Mouse (Mus musculus): ENCODE measurements around the gene Slitrk6.

Gene Slitrk6

GRCm38 (mm10) chr14:110754484-110755307 is at the start of gene Slitrk6:
Gene Slitrk6, minus strand, starts transcription at chr14:110755149.
- DNase-seq (ENCODE audit: low read depth): no peak

GRCm38 (mm10) chr14:110777546-110777945 is 22.6 kb upstream of the Slitrk6 start:
- DNase-seq (ENCODE audit: low read depth): no peak

GRCm38 (mm10) chr14:110770694-110771093 is 15.7 kb upstream of the Slitrk6 start:
- no peak for DNase-seq (ENCODE audit: low read depth)

DNA sequence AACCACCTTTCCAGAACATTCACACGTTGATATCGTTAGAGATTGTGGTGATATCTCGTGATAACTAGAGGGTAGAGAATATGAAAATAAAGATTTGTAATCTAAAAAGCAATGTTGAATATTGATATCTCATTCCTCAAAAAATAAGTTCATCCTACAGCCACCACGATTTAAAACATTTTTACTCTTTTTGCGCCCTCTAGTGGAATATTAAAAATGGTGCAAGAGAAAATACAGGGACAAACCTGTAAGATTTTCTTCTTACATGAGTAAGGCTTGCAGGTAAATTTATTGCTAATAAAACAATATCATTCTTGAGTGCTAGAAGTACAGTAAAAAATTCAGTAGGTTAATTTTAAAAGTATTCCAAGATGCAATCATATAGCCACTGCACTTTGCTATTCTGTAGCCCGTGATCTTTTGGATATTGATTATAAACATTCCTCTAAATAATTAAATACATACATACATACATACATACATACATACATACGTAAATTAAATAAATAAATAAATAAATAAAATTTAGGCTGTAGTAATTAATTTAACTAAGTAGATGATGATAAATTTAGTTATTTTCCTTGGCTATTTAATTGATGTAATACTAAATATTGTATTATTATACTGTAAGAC is 7.8 kb upstream of the Slitrk6 start:
- peak; percentile 2 for DNase-seq (ENCODE audit: low read depth)

DNA sequence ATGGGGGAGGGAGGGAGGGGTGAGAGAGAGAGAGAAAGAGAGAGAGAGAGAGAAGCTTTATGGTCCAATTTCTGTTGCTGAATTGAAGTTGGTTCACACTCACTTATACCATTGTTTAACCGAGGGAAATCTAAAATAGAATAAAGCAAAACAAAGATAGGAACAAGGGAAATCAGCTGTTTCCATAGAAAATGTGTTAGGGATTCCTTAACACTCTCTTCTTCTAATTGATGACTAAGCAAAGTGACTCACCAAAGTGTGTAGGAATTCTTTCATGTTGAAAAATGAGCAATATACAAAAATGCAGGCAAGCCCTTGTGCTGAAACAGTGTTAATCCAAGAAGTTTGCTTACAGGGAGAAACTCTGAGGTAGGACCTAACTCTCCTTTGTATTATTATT is 6.0 kb upstream of the Slitrk6 start:
- no peak for DNase-seq (ENCODE audit: low read depth)

GRCm38 (mm10) chr14:110755308-110755650 is 330 bp upstream of the Slitrk6 start:
- no peak for DNase-seq (ENCODE audit: low read depth)

DNA sequence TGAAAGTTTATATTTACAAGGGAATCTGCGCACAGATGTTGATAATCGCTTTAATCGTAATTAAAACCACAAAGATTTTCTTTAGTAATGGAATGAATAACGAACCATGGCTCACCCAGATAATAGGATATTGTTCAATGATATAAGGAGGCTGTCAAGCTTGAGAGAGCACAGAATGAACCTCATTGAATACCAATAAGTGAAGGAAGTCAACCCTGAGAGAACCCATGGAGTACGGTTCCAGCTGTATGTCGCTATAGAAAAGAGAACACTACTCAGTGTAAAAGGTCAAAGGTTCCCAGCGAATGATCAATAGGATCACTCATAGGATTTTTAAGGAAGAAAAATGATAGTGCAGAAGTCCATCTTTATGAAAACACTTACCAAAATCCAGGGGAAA is 15.1 kb downstream of the Slitrk6 start:
- DNase-seq (ENCODE audit: low read depth): no peak

DNA sequence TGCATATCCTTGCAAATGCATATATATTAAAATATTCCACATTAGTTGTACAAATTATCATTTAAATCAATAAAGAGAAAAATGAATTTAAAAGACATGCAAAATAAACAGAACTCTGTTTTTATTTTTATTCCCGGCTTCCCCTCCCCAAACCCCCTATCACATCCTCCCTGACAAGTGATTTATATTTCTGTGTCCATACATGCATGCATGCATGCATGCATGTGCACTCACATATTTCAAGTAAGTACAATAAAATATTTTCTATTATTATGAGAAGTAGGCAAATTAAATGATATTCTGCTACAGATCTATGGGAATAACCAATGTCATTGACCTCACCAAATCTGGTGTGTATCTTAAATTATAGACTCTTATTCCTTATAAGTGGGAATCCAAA is 15.6 kb downstream of the Slitrk6 start:
- DNase-seq (ENCODE audit: low read depth): no peak

GRCm38 (mm10) chr14:110728344-110728910 is 26.5 kb downstream of the Slitrk6 start:
- no peak for DNase-seq (ENCODE audit: low read depth)

- no peak for DNase-seq (ENCODE audit: low read depth)
Observed at GRCm38 (mm10) chr14:110724026-110724576, 30.8 kb downstream of the Slitrk6 start.

Data from c-Kit-positive CD71-positive TER-119-negative erythroid progenitor cells, embryonic 14.5 days (primary cell).